Mouse (Mus musculus) granulocyte monocyte progenitor cell, adult 5-6 weeks (primary cell): Measurements from ENCODE around the gene 4921511C20Rik. TPM values are rescaled to one million over a fixed set of nuclear protein-coding genes. Genes with fewer than 3 reads are reported as not detected.

ENCODE experiments used
- ATAC-seq: replicated peaks from 2 replicates; pipeline ENCODE4 v1.8.0; 2016; ENCODE audit warnings: mild to moderate bottlenecking, moderate TSS enrichment, inconsistent platforms; ENCODE audit not compliant: poor library complexity, severe bottlenecking
- total RNA-seq, 2 experiments: library from RNA; stranded (forward) in 1 of 2; stranded (reverse) in 1 of 2; fragments of 200-712, 200-1000 nt in 1 of 2; fragments of >200 nt in 1 of 2; fragmentation: Nextera tagmentation in 1 of 2; gene quantifications; 2 replicates each; pipeline ENCODE4 v1.2.3; 2014 to 2017

The 4921511C20Rik gene
- not detected in 2 replicates for total RNA-seq (2014; fragmentation: Nextera tagmentation)
- total RNA-seq (2017) = not detected in 2 replicates

- ATAC-seq = no peak
Observed at GRCm38 (mm10) chrX:127393993-127394392, at the start of gene 4921511C20Rik. Gene 4921511C20Rik, plus strand, starts transcription at chrX:127394293.
